21 mouse cellular contexts compared by ENCODE assay signal in genomic region chr11:7113046-7113445, GRCm38 (mm10). TPM values are rescaled to one million over a fixed set of nuclear protein-coding genes. Genes with fewer than 3 reads are reported as not detected.
"Had no signal": no experiment of that assay in that cellular context is flagged by ENCODE, and none has a peak within 500 bp of the region (broad histone marks: within the 10 kb centered on the region; RNA-seq: fewer than 3 reads in every experiment).

No protein-coding gene starts in this region.

- H3K4me2 ChIP-seq: limb, embryonic 12.5 days; limb, embryonic 15.5 days; liver, embryonic 11.5 days; lung, embryonic 14.5 days; midbrain, embryonic 12.5 days; stomach, embryonic 15.5 days had no signal

- ATAC-seq: intestine, postnatal 0 days; liver, postnatal 0 days; lung, postnatal 0 days had no signal

- H3K4me1 ChIP-seq: limb, embryonic 12.5 days; limb, embryonic 15.5 days; megakaryocyte, embryonic 14.5 days; stomach, embryonic 15.5 days had no signal

- H3K9ac ChIP-seq: limb, embryonic 12.5 days; limb, embryonic 15.5 days; liver, embryonic 14.5 days; liver, postnatal 0 days; lung, embryonic 14.5 days; midbrain, embryonic 12.5 days; stomach, embryonic 15.5 days had no signal

- H3K36me3 ChIP-seq: limb, embryonic 12.5 days; limb, embryonic 15.5 days; midbrain, embryonic 12.5 days; stomach, embryonic 15.5 days had no signal

- H3K4me3 ChIP-seq: layer of hippocampus, adult 2 months; limb, embryonic 12.5 days; limb, embryonic 15.5 days; megakaryocyte, embryonic 14.5 days; midbrain, embryonic 12.5 days; stomach, embryonic 15.5 days had no signal

- H3K27me3 ChIP-seq: limb, embryonic 12.5 days; limb, embryonic 15.5 days; megakaryocyte, embryonic 14.5 days; midbrain, embryonic 12.5 days; stomach, embryonic 15.5 days had no signal

- H3K9me3 ChIP-seq: limb, embryonic 12.5 days; limb, embryonic 15.5 days; midbrain, embryonic 12.5 days; stomach, embryonic 15.5 days had no signal

- DNase-seq: kidney, adult 2 months; kidney, postnatal 25 days; layer of hippocampus, adult 9-11 months; liver, postnatal 0 days; right cerebral cortex, postnatal 25 days; spleen, adult 18-20 months; thymus, adult 18-20 months; thymus, postnatal 36 days had no signal

- H3K27ac ChIP-seq: kidney, postnatal 0 days; layer of hippocampus, adult 2 months; limb, embryonic 12.5 days; limb, embryonic 15.5 days; liver, embryonic 14.5 days; macrophage; midbrain, embryonic 12.5 days; stomach, embryonic 15.5 days had no signal

RNA-seq across cellular contexts. Expression of gene Adcy1, which starts 49.8 kb away (rescaled TPM):
- polyA plus RNA-seq: macrophage had no signal
